Mouse (Mus musculus) thymus, postnatal 14 days (tissue): ENCODE data around the gene Mrpl23.

ENCODE experiments used
- DNase-seq: peaks from one replicate; pipeline ENCODE4 v3.0.0; 2021

Gene Mrpl23

DNA sequence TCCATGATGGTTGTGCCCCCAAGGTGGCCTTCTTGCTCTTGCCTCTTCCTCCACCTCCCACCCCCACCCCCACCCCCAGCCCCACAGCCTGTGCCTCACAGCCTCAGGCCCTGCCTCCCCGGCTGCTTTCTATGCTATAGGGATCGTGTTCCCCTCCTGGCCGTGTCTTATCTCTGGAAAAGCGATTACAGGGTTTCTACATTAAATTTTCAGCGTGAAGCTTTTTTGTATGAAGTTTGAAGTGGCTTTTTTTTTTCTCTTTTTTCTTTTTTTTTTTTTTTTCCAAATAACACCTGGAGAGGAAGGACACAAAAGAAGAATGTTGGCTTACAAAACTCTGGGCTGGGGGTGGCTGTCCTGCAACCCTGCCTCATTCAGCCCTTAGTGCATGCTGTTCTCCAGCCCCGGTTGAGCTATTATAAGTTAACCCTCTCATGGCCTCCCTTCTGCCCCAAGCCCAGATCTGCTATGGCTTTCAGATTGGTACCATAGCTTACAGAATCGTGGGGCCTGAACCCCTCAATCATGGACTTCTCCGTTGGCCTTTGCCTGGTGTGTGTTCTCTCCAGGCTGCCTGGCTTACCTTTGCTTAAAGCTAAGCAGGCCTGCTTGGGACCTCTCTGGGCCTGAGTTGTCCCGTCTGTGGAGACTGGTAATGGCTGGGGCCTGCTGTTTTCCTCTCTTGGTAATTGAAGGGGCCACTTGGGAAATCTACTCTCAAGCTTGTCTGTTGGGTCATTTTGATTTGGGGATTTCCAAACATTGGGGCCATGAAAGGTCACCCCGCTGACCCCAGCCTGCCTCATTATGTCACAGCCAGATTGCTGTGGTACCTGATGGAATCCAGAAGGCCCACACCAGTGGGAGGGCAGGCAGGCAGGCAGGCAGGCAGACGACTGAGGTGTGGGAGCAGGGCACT lies 21.2 kb downstream of the Mrpl23 start:
- no peak for DNase-seq

DNA sequence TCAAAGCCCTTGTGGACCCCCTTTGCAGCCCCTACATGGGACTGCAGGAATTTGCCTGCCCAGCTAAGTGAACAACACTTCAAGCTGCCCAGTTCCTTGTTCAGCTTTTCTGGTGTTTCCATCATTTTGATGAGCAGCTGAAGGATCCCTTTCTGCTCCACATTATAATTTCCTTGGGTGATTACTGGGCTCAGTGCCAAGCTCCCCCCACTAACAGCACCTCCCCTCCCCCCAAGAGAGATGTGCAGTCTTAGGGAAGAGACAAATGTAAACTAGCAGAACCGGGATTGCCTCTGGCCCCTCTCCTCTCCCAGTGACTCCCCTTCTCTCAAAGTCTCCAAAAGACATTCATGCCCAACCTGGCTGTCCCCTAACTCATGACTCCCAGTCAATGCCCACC lies 22.1 kb downstream of the Mrpl23 start:
- no peak for DNase-seq

GRCm38 (mm10) chr7:142555366-142556088 lies 23.0 kb downstream of the Mrpl23 start:
- no peak for DNase-seq

- DNase-seq, result no peak
These were observed 23.6 kb downstream of the Mrpl23 start for GRCm38 (mm10) chr7:142556089-142556476.

DNA sequence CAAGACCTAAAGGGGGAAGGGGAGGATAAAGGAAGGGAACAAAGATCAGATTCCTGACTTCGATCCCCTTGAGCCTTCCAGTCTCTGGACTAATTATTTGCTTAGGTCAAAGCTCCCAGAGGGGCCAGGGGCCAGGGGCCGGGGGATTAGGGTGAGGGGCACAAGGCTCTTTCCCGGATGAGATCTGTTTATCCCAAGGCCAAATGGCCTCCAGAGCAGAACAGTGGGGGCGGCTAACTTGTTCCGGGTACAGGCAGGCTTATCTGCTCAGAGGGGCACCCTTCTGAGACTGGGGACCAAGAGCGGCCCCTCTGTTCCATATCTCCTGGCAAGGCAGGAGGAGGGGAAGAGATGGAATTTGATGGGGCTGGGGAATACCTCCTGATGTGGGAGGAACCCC lies 25.2 kb downstream of the Mrpl23 start:
- no peak for DNase-seq

DNA sequence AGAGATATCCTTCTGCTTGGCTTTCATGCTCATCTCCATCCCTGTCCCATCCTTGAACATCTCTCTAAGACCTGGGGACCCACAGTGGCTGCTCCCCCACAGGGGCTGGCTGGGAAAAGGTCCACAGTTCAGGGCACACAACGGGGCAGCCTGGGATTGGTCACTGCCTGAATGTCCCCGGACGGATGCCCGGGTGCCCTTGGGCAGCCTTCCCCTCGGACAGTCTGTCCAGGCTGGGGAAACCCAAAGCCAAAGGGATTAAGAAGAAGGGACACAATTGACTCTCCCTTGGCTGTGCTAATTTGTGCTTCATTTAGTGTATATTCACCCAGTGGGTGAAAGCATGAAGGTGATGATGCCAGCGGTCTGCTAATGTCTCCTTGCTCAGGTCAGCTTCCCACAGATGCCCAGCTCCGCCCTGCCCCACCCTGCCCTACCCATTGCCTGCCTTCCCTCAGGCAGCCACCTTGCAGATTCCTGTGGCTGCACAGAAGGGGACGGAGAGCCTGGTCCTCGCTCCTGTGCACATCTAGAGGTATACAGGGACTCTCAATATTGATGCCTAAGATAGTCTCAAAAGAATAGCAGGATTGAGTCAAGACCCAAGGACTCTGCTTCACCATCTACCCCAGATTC lies 26.1 kb downstream of the Mrpl23 start:
- no peak for DNase-seq

DNA sequence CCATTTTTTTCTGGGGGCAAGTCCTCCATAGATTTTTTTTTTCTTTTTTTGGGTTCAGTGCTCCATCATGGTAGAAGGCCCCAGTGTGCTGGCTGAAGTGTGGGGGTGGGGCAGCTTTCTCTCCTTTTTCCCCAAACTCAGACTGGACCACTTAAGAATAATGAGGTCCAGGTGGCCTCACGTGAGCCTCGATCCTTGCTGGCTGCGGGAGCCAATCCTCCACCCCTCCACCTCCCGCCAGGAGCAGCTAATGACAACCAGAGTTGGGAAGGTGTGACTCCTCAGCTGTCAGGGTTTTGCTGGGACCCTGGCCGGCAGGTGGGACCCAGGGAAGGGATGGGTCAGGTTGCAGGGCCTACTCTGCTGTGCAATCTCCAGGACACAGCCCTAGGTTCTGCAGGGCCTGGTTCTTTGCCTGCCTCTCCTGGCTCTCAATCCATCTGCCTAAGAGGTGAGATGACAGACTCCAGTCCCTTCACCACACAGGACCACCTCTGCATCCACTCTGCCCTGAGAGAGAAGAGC lies 27.2 kb downstream of the Mrpl23 start:
- no peak for DNase-seq

DNA sequence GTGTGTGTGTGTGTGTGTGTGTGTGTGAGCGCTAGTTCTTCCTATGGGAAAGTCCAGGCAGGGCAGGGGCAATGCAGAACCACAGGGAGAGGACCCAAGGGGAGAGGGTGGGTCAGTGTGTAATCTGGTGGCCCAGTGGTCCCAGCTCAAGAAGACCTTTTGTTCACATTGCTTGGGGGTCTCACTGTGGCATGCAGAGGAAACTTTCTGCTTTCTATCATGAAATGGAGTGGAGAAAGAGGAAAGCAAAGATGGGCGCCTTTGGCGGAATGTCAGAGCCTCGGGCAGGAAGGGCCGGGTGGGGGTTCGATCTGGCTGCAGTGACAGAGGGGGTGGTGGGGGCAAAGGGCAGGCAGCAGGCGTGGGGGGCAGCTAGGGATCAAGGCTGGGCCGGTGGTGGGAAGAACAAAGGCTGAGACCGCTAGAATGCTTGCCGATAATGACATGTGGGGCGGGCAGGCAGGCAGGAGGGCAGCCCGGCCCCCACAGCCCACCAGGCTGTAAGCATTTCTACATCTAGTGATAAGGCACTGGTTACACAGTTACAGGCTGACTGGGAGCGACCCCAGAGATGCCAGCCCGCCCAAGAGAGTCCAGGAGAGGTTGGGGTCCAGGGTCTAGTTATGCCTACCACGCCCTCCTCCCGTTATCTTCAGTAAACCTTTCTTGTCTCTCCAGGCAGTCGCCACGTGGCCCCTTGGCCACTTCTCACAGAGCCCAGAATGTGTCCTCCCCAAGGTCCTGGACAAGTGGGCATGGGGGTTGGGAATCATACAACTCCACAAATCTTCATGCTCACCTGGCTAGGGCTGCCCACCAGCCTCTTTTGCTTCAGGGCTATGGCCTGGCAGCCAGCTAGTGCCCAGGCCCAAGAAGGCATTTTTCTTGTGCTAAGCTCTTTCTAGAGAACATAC lies 28.7 kb downstream of the Mrpl23 start:
- no peak for DNase-seq

- DNase-seq, result no peak
These were observed 29.4 kb downstream of the Mrpl23 start for GRCm38 (mm10) chr7:142561856-142562404.

DNA sequence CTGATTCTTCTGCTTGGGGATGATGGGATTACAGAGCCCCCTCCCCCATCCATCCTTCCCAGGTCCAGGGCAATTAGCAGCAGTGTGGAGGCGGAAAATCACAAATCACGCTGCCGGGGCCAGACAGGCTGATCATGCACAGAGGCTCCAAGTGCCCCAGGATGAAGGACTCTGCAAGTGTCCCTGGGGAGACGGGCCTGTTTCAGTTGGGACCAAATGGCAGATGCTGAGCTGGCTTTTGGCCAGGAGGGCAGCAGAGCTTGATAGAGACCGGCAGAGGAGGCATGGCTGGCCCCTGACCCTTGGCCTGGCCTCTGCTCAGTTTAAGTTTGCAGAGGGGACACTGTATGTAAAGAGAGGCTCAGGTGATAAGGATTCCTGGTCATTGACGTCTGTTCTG lies 30.7 kb downstream of the Mrpl23 start:
- no peak for DNase-seq

GRCm38 (mm10) chr7:142564955-142565643 lies 32.6 kb downstream of the Mrpl23 start:
- DNase-seq, result no peak

GRCm38 (mm10) chr7:142566512-142566911 lies 34.0 kb downstream of the Mrpl23 start:
- DNase-seq, result no peak

DNA sequence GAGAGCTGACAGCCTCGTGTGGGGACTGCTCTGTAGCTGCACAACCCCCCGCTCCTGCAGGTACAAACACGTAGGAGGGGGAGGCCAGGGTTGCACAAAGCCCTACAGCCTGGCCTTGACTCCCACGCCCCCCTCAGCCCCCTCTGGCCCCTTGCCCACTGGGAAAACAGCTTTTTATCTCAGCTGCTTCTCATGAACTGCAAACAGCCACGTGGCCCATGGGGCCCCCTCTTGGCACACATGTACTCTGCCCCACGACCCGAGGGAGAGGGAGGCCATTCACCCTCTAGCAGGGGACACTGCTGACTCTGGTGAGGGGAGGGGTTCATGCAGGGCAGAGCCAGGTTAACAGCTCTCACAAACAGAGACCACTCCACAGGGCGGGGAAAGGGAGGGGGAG lies 36.5 kb downstream of the Mrpl23 start:
- no peak for DNase-seq

DNA sequence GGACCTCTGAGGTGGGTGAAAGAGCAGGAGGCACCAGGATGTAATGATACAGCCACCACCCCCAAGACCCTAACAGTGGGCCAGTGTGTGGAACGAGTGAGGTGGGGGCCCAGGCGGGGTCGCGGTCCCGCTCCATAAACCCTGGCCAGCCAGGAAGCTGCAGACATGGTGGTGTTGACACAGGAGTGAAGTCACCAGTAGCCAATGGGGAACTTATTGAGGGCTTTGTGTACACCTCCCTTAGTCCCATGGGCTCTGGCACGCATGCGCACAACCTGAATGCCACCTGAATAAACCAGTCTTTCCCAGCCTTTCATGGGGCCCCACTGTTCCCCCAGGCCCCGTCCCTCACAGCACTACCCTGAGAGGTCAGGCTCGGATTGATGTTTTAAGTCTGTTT lies 38.1 kb downstream of the Mrpl23 start:
- DNase-seq, result no peak

- DNase-seq, result peak; percentile 11
These were observed 39.2 kb downstream of the Mrpl23 start for GRCm38 (mm10) chr7:142571458-142572220.

GRCm38 (mm10) chr7:142572343-142572742 lies 39.9 kb downstream of the Mrpl23 start:
- DNase-seq, result no peak

DNA sequence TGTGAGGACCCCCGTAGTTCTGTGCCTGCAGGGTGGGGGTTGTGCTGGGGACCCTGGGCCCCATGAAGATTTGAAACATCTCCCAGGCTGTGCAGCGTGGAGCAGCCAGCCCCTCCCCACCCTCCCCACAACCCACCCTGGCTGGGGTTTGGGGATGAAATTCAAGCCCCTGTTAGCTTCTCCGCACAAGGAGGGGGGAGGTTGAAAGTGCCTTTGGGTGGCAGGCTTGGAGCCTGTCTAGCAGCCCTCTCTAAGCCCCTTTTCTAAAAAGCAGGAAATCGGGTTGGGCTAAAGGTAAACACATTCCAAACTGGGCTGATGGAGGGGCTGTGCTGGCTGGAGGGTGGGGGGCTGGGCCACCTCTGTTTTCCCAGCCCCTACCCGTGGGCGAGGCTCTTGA lies 40.5 kb downstream of the Mrpl23 start:
- DNase-seq, result no peak

- DNase-seq, result no peak
These were observed 41.7 kb downstream of the Mrpl23 start for GRCm38 (mm10) chr7:142574155-142574660.

DNA sequence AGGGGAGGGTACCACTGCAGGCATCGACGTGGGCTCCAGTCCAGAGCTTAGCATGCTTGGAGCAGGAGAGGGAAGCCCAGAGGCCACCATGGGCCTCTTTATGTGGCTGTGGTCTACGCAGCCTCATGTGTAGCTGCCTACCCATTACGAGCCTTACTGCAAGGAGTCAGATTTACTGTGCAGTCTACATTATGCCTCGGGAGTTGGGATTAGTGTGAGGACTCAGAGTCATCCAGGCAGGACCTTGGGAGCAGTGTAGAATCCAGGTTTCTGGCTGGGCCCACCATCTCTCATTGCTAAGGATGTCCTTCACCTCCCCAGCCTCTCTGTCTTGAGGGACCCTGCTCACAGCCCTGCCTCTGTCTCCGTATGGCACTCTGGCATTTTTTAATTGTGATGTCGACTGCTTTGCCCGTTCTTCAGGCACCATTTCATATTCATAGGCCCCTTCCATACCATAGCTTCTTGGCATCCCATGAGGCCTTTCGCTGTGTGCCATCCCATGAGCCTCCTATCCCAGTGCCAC lies 42.4 kb downstream of the Mrpl23 start:
- DNase-seq, result no peak

DNA sequence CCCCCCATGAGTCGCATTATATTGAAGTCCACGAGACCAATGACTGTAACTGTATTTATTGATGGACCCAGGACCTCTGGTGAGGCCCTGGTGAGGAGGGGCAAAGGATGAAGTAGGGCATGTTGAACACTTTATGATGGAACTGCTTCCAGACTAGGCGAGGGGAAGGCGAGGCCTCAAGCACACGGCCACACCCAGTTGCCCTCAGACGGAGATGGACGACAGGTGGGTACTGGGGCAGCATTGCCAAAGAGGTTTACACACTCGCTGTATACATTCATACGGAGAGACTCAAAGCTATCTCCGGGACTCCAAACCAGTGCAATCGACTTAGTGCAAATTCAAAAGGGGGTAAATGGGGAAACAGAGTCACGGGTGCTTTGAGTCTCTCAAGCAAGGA lies 43.0 kb downstream of the Mrpl23 start:
- DNase-seq, result no peak
